7 mouse cellular contexts compared by ENCODE assay signal in the genomic region with DNA sequence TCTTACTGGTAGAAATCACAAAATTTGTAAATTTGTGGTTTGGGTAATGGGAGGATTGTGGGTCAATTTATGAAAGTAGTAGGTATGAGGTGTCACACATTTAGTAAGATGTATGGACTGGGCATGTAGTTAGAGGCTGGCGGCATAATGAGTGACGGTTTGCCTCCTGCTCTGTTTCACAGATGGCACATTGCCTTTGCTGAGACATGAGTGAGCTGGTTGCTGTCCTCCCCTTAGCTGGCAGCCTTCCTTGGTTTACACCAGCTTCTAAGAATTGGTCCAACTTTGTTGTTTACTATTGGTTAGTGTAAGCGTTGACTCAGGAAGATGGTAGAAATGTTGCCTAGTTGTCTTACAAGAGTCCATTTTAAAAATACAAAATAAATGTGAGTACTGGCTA.
"Had no signal": no experiment of that assay in that cellular context is flagged by ENCODE, and none has a peak within 500 bp of the region (broad histone marks: within the 10 kb centered on the region; RNA-seq: fewer than 3 reads in every experiment).

No protein-coding gene starts in this region.

- DNase-seq: kidney, adult 9 months; kidney, postnatal 36 days; left cerebral cortex, postnatal 4 days; lung, embryonic 14.5 days; lung, postnatal 10 days; thymus, adult 18-20 months; thymus, postnatal 14 days had no signal
